Comparison of ENCODE assay signal across 14 mouse cellular contexts in the genomic region with DNA sequence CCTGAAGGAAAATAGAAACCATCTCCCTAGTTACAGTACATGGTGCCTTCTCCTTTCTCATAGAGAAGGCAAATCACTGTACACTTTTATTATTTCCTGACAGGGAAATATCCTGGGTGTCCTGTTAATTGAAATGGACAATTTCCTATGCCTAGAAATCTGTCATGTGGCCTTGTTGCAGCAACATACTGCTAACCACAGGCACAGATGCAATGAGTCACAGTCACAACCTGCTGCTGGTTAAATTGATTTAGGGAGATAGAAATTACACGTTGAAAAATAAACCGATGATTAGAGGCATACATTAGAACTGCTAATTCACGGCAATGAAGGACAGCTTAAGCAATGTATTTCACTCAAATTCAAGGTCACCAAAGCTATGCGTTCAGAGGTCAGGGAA.
"Had no signal": no experiment of that assay in that cellular context is flagged by ENCODE, and none has a peak within 500 bp of the region (broad histone marks: within the 10 kb centered on the region; RNA-seq: fewer than 3 reads in every experiment).

No protein-coding gene starts in this region.

- H3K4me3 ChIP-seq: left cerebral cortex, adult 2 months; limb, embryonic 15.5 days; liver, embryonic 12.5 days; midbrain, embryonic 15.5 days had no signal

- H3K9ac ChIP-seq: limb, embryonic 15.5 days; liver, embryonic 12.5 days; lung, embryonic 14.5 days; midbrain, embryonic 15.5 days had no signal

- H3K9me3 ChIP-seq: limb, embryonic 15.5 days; liver, embryonic 12.5 days; midbrain, embryonic 15.5 days had no signal

- H3K27me3 ChIP-seq: limb, embryonic 15.5 days; liver, embryonic 12.5 days; midbrain, embryonic 15.5 days had no signal

- H3K27ac ChIP-seq: left cerebral cortex, adult 2 months; limb, embryonic 15.5 days; liver, embryonic 12.5 days; midbrain, embryonic 15.5 days; stomach, postnatal 0 days had no signal

- H3K4me2 ChIP-seq: limb, embryonic 15.5 days; liver, embryonic 12.5 days; lung, embryonic 14.5 days; midbrain, embryonic 11.5 days; midbrain, embryonic 15.5 days had no signal

- H3K36me3 ChIP-seq: limb, embryonic 15.5 days; liver, embryonic 12.5 days; midbrain, embryonic 15.5 days had no signal

- H3K4me1 ChIP-seq: limb, embryonic 15.5 days; liver, embryonic 12.5 days; midbrain, embryonic 15.5 days had no signal

- DNase-seq: kidney, adult 8-10 months; kidney, postnatal 25 days; lung, embryonic 14.5 days; lung, postnatal 10 days; lung, postnatal 4 days; right cerebral cortex, adult 18-20 months; thymus, adult 18-20 months; thymus, postnatal 14 days had no signal

- ATAC-seq: liver, embryonic 12.5 days; midbrain, embryonic 15.5 days had no signal
